Mouse (Mus musculus) embryonic facial prominence, embryonic 11.5 days (tissue): ENCODE data around the gene Smarca1. TPM values are rescaled to one million over a fixed set of nuclear protein-coding genes. Genes with fewer than 3 reads are reported as not detected.

Experiments
- polyA plus RNA-seq: library from polyadenylated mRNA; unstranded; fragments of >200 nt; fragmentation: Nextera tagmentation; extraction: Ambion mirVana; gene quantifications from 2 replicates; pipeline ENCODE4 v1.2.1, GENCODE M21; 2014

Gene Smarca1
- polyA plus RNA-seq, 1 experiment from 2014 or later: 35.8 TPM

Other genes with a start within 250 kb of the Smarca1 start
- 21.0 and 22.7 TPM in 2 replicates for gene Ocrl, start 19.4 kb upstream of the Smarca1 start, polyA plus RNA-seq
- 3.2 and 3.8 TPM in 2 replicates for gene Apln, start 141.9 kb upstream of the Smarca1 start, polyA plus RNA-seq
- 2.5 and 2.7 TPM in 2 replicates for gene Xpnpep2, start 215.8 kb upstream of the Smarca1 start, polyA plus RNA-seq